Mouse (Mus musculus) C2C12 (cell line): ENCODE measurements at regions not wholly inside any gene's neighbourhood (a gene's known extent, or its start where the extent isn't known, plus 50 kb on each side); places are given as distances from the start of the nearest gene placed in this dataset.

Source experiments
- H3K27me3 ChIP-seq: one replicate; pipeline ENCODE4 v1.6.1; 2011; ENCODE audit not compliant: control insufficient read depth, insufficient read depth, insufficient read length
- H3K36me3 ChIP-seq: one replicate; pipeline ENCODE4 v1.6.1; 2011; ENCODE audit not compliant: control insufficient read depth, insufficient read depth
- H3K4me3 ChIP-seq: one replicate; pipeline ENCODE4 v1.5.1; 2011; ENCODE audit warnings: mild to moderate bottlenecking, control low read depth; ENCODE audit not compliant: poor library complexity, insufficient read depth, severe bottlenecking
- H3K79me2 ChIP-seq: one replicate; pipeline ENCODE4 v1.6.1; 2011; ENCODE audit not compliant: control insufficient read depth, insufficient read depth
- H3K79me3 ChIP-seq: one replicate; pipeline ENCODE4 v1.6.1; 2011; ENCODE audit warnings: low read depth, control low read depth
- H3ac ChIP-seq: one replicate; pipeline ENCODE3; 2011; ENCODE audit warnings: low read depth; ENCODE audit not compliant: control insufficient read depth, insufficient read length
- CEBPB ChIP-seq: IDR thresholded peaks from one replicate; pipeline ENCODE4 v1.6.1; 2011; ENCODE audit warnings: low read depth, mild to moderate bottlenecking, control low read depth, moderate library complexity
- CTCF ChIP-seq: IDR thresholded peaks from one replicate; pipeline ENCODE4 v1.5.1; 2011; ENCODE audit not compliant: control insufficient read depth, insufficient read depth, insufficient read length
- FOSL1 ChIP-seq: IDR thresholded peaks from one replicate; pipeline ENCODE4 v1.8.0; 2011; ENCODE audit warnings: mild to moderate bottlenecking, low read length; ENCODE audit not compliant: poor library complexity, insufficient read depth, severe bottlenecking
- MAX ChIP-seq: IDR thresholded peaks from one replicate; pipeline ENCODE4 v1.6.1; 2011; ENCODE audit warnings: mild to moderate bottlenecking, control low read depth
- MYOD1 ChIP-seq: IDR thresholded peaks from one replicate; pipeline ENCODE4 v1.6.1; 2011; ENCODE audit warnings: low read depth; ENCODE audit not compliant: control insufficient read depth, insufficient read length
- MYOG ChIP-seq: IDR thresholded peaks from one replicate; pipeline ENCODE4 v1.6.1; 2011; ENCODE audit not compliant: control insufficient read depth, insufficient read length; ENCODE audit errors: extremely low read depth
- USF1 ChIP-seq: IDR thresholded peaks from one replicate; pipeline ENCODE4 v1.6.1; 2011; ENCODE audit warnings: low read depth, mild to moderate bottlenecking, control low read depth, moderate library complexity

DNA sequence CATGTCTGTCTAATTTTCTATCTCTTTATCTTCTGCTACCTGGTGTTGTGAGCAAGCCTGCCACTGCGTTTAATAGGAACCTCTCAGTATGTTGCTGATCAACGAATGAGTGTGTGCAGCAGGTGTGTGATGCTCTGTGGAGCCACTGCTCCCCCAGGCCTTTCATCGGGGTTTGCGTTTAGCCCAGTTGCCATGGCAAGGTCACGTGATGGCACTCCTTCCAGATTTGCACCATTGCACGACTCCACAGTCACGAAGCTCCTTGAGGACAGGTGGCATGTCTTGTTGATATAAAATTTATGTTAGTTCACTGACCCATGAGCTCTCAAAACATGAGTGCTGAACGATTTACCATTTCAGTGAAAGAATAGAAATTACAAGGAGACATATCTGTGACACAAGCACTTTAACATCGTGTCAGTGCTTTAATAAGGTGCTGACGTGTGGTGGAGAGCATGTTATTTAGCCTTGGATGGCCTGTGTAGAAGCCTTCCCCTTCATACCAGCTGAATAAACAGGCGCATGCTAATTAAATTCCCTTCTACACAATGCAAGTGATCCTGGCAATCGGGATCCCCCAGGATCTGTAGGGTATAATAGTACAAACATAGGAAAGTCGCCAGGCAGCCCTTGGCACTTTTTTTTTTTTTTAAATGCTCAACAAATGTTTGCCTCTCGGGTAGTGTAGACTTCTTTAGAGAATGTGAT, 181.7 kb upstream of the Arrdc4 start:
- no peaks in the 10 kb centered on the region for H3K36me3 ChIP-seq
- TF ChIP-seq MAX = no peak
- TF ChIP-seq USF1 = peak; percentile 20

DNA sequence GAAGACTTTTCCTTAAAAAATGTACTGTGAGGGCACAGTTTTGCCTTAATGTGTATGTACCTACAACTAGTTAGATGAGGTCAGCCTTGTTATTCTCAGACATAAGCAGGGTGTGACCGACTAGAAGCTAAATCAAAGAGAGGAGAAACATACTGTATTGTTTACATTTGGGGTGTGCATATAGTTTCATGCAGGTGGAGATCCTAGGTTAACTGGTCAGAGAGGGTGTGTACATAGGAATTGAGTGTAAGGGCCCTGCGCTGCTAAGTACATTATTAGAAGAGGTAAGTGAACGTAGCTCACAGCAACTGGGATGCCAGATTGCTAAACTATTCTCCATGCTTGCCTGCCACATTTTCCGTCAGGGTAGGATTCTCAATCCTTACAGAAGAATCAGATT, 180.6 kb upstream of the Arrdc4 start:
- Histone ChIP-seq H3K27me3 (no peaks in the 10 kb centered on the region), H3K36me3 (no peaks in the 10 kb centered on the region), H3K4me3 (no peak overlapping the region), H3K79me3 (no peaks in the 10 kb centered on the region), H3ac (no peak overlapping the region), H3K79me2 (no peaks in the 10 kb centered on the region)
- no peak for TF ChIP-seq MYOG
- TF ChIP-seq MYOD1 = no peak
- no peak for TF ChIP-seq CEBPB
- TF ChIP-seq MAX = no peak

More for the DNA sequence above, 181.7 kb upstream of the Arrdc4 start:
- Histone ChIP-seq H3ac (no peak overlapping the region), H3K79me2 (no peaks in the 10 kb centered on the region), H3K4me3 (no peak overlapping the region), H3K27me3 (no peaks in the 10 kb centered on the region), H3K79me3 (no peaks in the 10 kb centered on the region)

DNA sequence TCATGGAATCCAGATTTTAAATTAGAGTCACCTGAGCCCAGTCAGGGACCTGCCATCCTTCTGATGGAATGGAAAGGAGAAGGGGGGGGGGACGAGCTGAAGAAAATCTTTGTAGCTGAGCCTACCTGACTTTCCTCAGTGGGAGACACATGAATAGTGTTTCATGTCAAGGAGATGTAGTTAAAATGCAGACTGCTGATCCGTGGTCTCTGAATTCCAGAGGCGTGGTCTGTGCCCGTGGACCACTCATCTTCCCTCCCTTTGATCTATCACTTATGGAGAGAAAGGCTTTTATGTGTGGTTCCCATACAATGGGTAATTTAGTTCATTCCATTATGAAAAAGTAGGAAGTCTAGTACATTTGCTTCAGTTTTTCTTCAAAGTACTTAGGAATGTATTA, 176.6 kb upstream of the Arrdc4 start:
- Histone ChIP-seq H3K79me3 (no peaks in the 10 kb centered on the region), H3ac (no peak overlapping the region), H3K79me2 (no peaks in the 10 kb centered on the region), H3K27me3 (no peaks in the 10 kb centered on the region), H3K36me3 (no peaks in the 10 kb centered on the region), H3K4me3 (no peak overlapping the region)
- TF ChIP-seq MYOD1 (no peak), FOSL1 (no peak), MYOG (no peak), CEBPB (no peak), USF1 (no peak)

- Histone ChIP-seq H3ac (no peak overlapping the region), H3K4me3 (no peak overlapping the region), H3K27me3 (no peaks in the 10 kb centered on the region), H3K79me3 (no peaks in the 10 kb centered on the region), H3K79me2 (no peaks in the 10 kb centered on the region), H3K36me3 (no peaks in the 10 kb centered on the region)
- TF ChIP-seq USF1 = no peak
- no peak for TF ChIP-seq MYOD1
- no peak for TF ChIP-seq CEBPB
- TF ChIP-seq CTCF = no peak
- TF ChIP-seq MAX = no peak
- TF ChIP-seq FOSL1 = no peak
- TF ChIP-seq MYOG = no peak
Observed at GRCm38 (mm10) chr7:68918632-68919435, 169.8 kb upstream of the Arrdc4 start.

DNA sequence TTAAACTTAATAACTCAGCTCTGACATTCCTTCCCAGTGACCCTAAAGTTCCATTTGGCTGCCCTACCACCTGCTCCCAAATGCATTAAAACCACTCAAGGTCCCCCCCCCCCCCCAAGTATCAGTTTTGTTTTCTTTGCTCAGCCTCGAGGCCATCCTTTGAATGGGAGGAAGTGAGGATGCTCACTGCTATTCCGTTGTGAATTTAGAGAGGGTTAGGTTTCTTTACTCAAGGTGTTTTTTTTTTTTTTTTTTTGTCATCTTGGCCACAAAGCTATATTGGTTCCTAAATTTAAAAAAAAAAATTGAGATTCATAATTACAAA, 168.8 kb upstream of the Arrdc4 start:
- H3K27me3 ChIP-seq = no peaks in the 10 kb centered on the region
- no peak for TF ChIP-seq FOSL1
- no peak for TF ChIP-seq MYOG
- no peak for TF ChIP-seq CTCF
- no peak for TF ChIP-seq USF1
- TF ChIP-seq CEBPB = no peak
- TF ChIP-seq MYOD1 = no peak
- TF ChIP-seq MAX = no peak
- H3ac ChIP-seq = no peak overlapping the region
- H3K79me3 ChIP-seq = no peaks in the 10 kb centered on the region
- no peaks in the 10 kb centered on the region for H3K79me2 ChIP-seq
- H3K36me3 ChIP-seq = no peaks in the 10 kb centered on the region
- H3K4me3 ChIP-seq = no peak overlapping the region

GRCm38 (mm10) chr7:68917137-68917875, 168.3 kb upstream of the Arrdc4 start:
- no peaks in the 10 kb centered on the region for H3K79me2 ChIP-seq
- H3ac ChIP-seq = no peak overlapping the region
- no peak for TF ChIP-seq CTCF
- TF ChIP-seq MYOG = no peak
- TF ChIP-seq FOSL1 = no peak
- TF ChIP-seq CEBPB = no peak
- no peak for TF ChIP-seq MAX
- TF ChIP-seq USF1 = no peak
- TF ChIP-seq MYOD1 = no peak
- H3K79me3 ChIP-seq = no peaks in the 10 kb centered on the region
- H3K36me3 ChIP-seq = no peaks in the 10 kb centered on the region
- H3K4me3 ChIP-seq = no peak overlapping the region
- no peaks in the 10 kb centered on the region for H3K27me3 ChIP-seq
